Mouse (Mus musculus) lung, postnatal 10 days (tissue): ENCODE data around the gene Atp2a1.

ENCODE experiments used
- DNase-seq: peaks from one replicate; pipeline ENCODE4 v3.0.0; 2021

The Atp2a1 gene

GRCm38 (mm10) chr7:126399548-126399947 lies 63.4 kb downstream of the Atp2a1 start:
- peak; percentile 88 for DNase-seq

GRCm38 (mm10) chr7:126397822-126398221 lies 65.1 kb downstream of the Atp2a1 start:
- DNase-seq: no peak

GRCm38 (mm10) chr7:126397221-126397620 lies 65.7 kb downstream of the Atp2a1 start:
- DNase-seq: no peak

- peak; percentile 97 for DNase-seq
Measured at GRCm38 (mm10) chr7:126396298-126397119, 66.4 kb downstream of the Atp2a1 start, which contains the start of gene Nfatc2ip. Gene Nfatc2ip, minus strand, starts transcription at chr7:126396737.
